Mouse (Mus musculus): Measurements from ENCODE around the gene Nt5c2.

DNA sequence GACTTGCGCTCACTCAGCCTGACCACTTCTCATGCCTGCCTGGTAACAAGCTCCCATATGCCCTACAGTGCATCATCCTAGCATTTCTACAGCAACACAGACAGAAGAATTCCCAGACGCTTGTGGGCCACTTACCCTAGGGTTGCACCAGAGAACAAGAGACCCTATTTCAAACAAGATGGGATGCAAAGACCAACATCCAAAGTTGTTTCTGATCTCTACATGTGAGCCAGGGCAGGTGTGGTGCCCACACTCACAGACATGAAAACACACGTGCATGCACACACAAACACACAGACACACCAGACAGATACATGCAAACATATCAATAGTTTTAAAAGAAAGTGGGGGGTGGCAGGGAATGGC is 24.8 kb downstream of the Nt5c2 start:
- TF ChIP-seq GATA1 (IDR thresholded peaks at IDR 0.05; ENCODE audit: low read length) (no peak), TAL1 (IDR thresholded peaks at IDR 0.05; ENCODE audit: low read length) (no peak)
